10 mouse cellular contexts compared by ENCODE assay signal in genomic region chr1:58961152-58961893, GRCm38 (mm10). TPM values are rescaled to one million over a fixed set of nuclear protein-coding genes. Genes with fewer than 3 reads are reported as not detected.
DNase-seq lines count a peak whose midpoint lies in the region; ATAC-seq and TF ChIP-seq lines count a peak whose summit lies in the region.
"Had no signal": no experiment of that assay in that cellular context is flagged by ENCODE, and none has a peak within 500 bp of the region (broad histone marks: within the 10 kb centered on the region; RNA-seq: fewer than 3 reads in every experiment).

No protein-coding gene starts in this region.

- H3K36me3 ChIP-seq in liver, adult 2 months (ENCODE audit: control insufficient read depth, insufficient read depth, low read length) = no peaks in the 10 kb centered on the region
- H3K36me3 ChIP-seq in forebrain, embryonic 15.5 days = no peaks in the 10 kb centered on the region
- H3K36me3 ChIP-seq: limb, embryonic 12.5 days; neural tube, embryonic 13.5 days; stomach, embryonic 15.5 days had no signal

- DNase-seq in liver, adult 2 months (ENCODE audit: extremely low read depth, low read depth, low spot score) = peak; percentile 64
- DNase-seq in liver = no peak
- peak; percentile 65 for DNase-seq in embryo, embryonic 10.5 days (ENCODE audit: low spot score)
- peak; percentile 58 to 68 for DNase-seq in kidney, adult 8-10 months
- DNase-seq in thymus, postnatal 14 days = no peak

- no peaks in the 10 kb centered on the region for H3K9me3 ChIP-seq in forebrain, embryonic 15.5 days
- H3K9me3 ChIP-seq: limb, embryonic 12.5 days; neural tube, embryonic 13.5 days; stomach, embryonic 15.5 days had no signal

- 34% methylated on average over 12 of the region's 12 CpGs for WGBS in liver, adult 2 months
- WGBS in forebrain, embryonic 15.5 days = 70% methylated on average over 12 of the region's 12 CpGs

- H3K79me2 ChIP-seq in liver, adult 2 months (ENCODE audit: control insufficient read depth, insufficient read depth, low read length) = peaks cover 15% of the 10 kb centered on the region; the same call in 1 of the 2 replicates

- peaks cover 22% of the 10 kb centered on the region for H3K4me1 ChIP-seq in liver, adult 2 months (ENCODE audit: control insufficient read depth, insufficient read depth, low read length)
- H3K4me1 ChIP-seq in forebrain, embryonic 15.5 days = peaks cover 3% of the 10 kb centered on the region; the same call in 1 of the 2 replicates
- H3K4me1 ChIP-seq: stomach, embryonic 15.5 days had no signal

- H3K4me2 ChIP-seq in forebrain, embryonic 15.5 days (replicated peaks) = no peak overlapping the region
- H3K4me2 ChIP-seq: limb, embryonic 12.5 days; neural tube, embryonic 13.5 days; stomach, embryonic 15.5 days had no signal

- no peak for TF ChIP-seq CTCF in liver, adult 2 months (IDR thresholded peaks at IDR 0.05; ENCODE audit: low read depth, low read length)

- peak overlapping the region; percentile 23; the same call in 1 of the 2 replicates for H3K27ac ChIP-seq in liver, adult 2 months (replicated peaks; ENCODE audit: insufficient read depth, low read depth, low read length)
- H3K27ac ChIP-seq in forebrain, embryonic 15.5 days (replicated peaks) = no peak overlapping the region
- H3K27ac ChIP-seq: limb, embryonic 12.5 days; neural tube, embryonic 13.5 days; stomach, embryonic 15.5 days had no signal

- no peak for TF ChIP-seq POLR2A in liver, adult 2 months (IDR thresholded peaks at IDR 0.05; ENCODE audit: extremely low read depth, insufficient read depth, low read length)

- no peak overlapping the region for H3K4me3 ChIP-seq in liver, adult 2 months (ENCODE audit: insufficient read depth, low read depth, low read length)
- H3K4me3 ChIP-seq in forebrain, embryonic 15.5 days = no peak overlapping the region
- H3K4me3 ChIP-seq: limb, embryonic 12.5 days; neural tube, embryonic 13.5 days; stomach, embryonic 15.5 days had no signal

- ATAC-seq in megakaryocyte progenitor cell, adult 5-6 weeks (replicated peaks; ENCODE audit: poor library complexity) = peak; percentile 21; the same call in 1 of the 2 replicates
- no peak for ATAC-seq in forebrain, embryonic 15.5 days (replicated peaks)

- no peaks in the 10 kb centered on the region for H3K27me3 ChIP-seq in liver, adult 2 months (ENCODE audit: control insufficient read depth, insufficient read depth, low read length)
- no peaks in the 10 kb centered on the region for H3K27me3 ChIP-seq in forebrain, embryonic 15.5 days
- H3K27me3 ChIP-seq: limb, embryonic 12.5 days; neural tube, embryonic 13.5 days; stomach, embryonic 15.5 days had no signal

- H3K9ac ChIP-seq in liver, adult 2 months (ENCODE audit: low read depth, low read length) = no peak overlapping the region
- no peak overlapping the region for H3K9ac ChIP-seq in forebrain, embryonic 15.5 days (replicated peaks)
- H3K9ac ChIP-seq: limb, embryonic 12.5 days; neural tube, embryonic 13.5 days; stomach, embryonic 15.5 days had no signal

RNA-seq across cellular contexts. Expression of gene Trak2, which starts 11.9 kb away (rescaled TPM):
- 9.1 and 9.7 TPM in 2 replicates for total RNA-seq in liver, adult 2 months (2014; rRNA removed)
- polyA plus RNA-seq in liver, adult 2 months (2012; rRNA removed) = 5.5 and 8.6 TPM in 2 replicates
- 27.4 and 32.9 TPM in 2 replicates for total RNA-seq in megakaryocyte progenitor cell, adult 5-6 weeks (2015)
- 21.4 and 23.4 TPM in 2 replicates for total RNA-seq in megakaryocyte progenitor cell, adult 5-6 weeks (2017)
- 21.3 and 21.9 TPM in 2 replicates for polyA plus RNA-seq in forebrain, embryonic 15.5 days (2015; fragmentation: Nextera tagmentation; extraction: Ambion mirVana)

RNA-seq across cellular contexts. Expression of gene Stradb, which starts 12.0 kb away (rescaled TPM):
- 16.3 and 22.6 TPM in 2 replicates for total RNA-seq in liver, adult 2 months (2014; rRNA removed)
- 18.2 and 18.6 TPM in 2 replicates for polyA plus RNA-seq in liver, adult 2 months (2012; rRNA removed)
- total RNA-seq in megakaryocyte progenitor cell, adult 5-6 weeks (2015) = 21.9 and 24.9 TPM in 2 replicates
- total RNA-seq in megakaryocyte progenitor cell, adult 5-6 weeks (2017) = 9.5 and 9.9 TPM in 2 replicates
- 99.6 and 104 TPM in 2 replicates for polyA plus RNA-seq in forebrain, embryonic 15.5 days (2015; fragmentation: Nextera tagmentation; extraction: Ambion mirVana)

Comparison
In these comparisons a context has a peak if more than half of its experiments do, and no peak if none do; other contexts are left out.
1. DNase-seq: peak in liver, adult 2 months (single experiment), embryo, embryonic 10.5 days (single experiment) and kidney, adult 8-10 months (2 of 2); none in liver (single experiment) and thymus, postnatal 14 days (single experiment).